Mouse (Mus musculus) left cerebral cortex, adult 9 months (tissue): ENCODE measurements at regions not wholly inside any gene's neighbourhood (a gene's known extent, or its start where the extent isn't known, plus 50 kb on each side); places are given as distances from the start of the nearest gene placed in this dataset.

ENCODE experiments used
- DNase-seq, 2 experiments: peaks; one replicate each; pipeline ENCODE4 v3.0.0; 2022; ENCODE audit warnings: low spot score in 2 of 2

DNA sequence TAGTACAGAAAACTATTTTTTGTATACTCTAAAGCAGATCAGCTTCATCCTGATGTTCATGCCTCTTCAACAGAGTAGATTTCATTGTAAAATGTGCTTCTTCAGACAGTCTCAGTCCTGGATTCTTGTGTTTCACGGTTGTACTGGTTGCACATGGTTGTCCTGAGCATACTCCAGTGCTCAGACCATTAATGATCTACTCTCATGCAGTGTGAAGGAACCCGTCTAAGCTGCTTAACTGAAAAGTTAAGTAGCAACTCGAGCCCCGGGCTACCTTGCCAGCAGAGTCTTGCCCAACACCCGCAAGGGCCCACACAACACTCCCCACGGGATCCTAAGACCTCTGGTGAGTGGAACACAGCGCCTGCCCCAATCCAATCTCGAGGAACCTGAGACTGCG lies 380.3 kb upstream of the Fbxo33 start:
- DNase-seq = no peak

DNA sequence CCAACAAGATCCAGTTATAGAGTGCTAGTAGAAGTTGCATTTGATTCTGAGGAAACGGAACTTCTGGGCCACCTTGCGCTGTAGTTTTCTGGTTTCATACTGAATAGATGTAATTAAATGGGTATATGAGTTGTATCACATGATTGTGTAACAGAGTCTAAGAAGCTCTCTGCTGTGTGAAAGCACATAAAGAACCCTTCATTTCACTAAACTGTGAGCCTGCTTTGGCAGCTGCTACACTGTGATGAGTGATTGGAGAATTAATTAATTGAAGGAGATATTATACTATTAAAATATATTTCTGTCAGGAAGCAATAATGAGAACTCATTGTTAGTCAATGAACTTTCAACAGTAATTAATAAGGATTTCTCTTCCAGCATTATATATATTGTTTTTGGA lies 369.8 kb upstream of the Fbxo33 start:
- no peak for DNase-seq

DNA sequence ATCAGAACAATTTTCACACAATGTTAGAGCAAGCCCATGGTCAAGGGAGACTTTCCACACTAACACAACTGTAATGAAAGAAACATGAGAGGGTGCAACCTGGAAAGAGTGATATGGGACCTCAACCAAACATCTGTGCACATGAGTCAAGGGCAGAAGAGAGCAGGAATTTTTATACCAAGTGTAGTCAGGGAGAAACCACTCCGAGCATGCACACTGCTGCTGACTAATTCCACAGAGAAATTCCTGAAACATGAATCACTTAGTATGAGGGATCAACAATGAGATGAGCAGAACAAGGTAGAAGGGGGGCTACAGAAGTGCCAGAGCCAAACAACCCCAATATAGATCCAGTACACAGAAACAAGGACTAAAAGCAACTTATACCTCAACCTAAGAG lies 363.1 kb upstream of the Fbxo33 start:
- no peak for DNase-seq

DNA sequence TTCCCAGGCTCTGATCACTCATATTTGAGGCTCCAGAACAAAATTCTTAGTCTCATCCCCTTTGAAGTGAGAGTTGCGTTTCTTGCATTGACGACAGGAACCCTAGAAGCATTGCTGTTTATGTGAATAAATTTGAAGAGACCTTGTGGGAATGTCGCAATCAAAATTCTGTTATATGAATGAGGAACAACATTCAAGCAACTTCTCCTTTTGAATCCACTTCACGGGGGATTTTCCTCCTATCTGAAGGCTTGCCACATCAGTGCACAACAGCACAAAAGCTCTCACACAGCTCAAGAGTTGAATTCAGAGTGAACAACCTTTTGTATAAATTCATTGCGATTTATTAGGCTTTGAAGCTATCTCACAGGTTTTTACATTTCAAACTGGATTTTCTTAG lies 360.2 kb upstream of the Fbxo33 start:
- no peak for DNase-seq

DNA sequence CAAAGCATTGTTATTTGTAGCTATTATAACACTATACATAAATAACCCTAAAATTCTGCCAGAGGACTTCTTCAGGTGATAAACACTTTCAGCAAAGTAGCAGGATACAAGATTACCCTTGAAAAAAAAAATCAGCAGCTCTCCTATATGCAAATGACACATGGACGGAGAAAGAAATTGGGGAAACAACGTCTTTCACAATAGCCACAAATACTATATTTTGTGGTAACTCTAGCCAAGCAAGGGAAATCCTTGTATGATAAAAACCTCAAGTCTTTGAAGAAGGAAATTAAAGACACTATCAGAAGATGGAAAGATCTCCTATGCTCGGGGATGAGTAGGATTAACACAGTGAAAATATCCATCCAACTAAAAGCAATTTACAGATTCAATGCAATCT lies 344.4 kb upstream of the Fbxo33 start:
- no peak for DNase-seq

DNA sequence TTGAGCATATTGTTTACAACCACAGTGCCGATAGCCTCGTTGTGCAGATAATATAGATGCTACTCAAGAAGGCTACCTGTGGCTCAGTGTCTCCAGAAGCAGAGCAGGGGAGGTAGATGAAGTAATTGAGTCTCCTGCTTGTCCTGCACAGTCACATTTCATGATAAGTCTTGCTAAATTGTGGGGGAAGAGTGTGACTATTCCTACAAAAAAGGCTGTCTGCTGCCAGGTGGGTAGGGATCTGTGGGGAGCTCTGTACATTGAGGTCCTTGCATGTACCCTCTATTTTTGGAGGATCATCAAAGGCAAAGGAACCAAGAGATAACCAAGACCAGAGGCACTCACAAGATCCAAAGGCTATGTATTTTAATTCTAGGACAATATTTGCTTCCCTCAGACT lies 320.3 kb upstream of the Fbxo33 start:
- peak in 1 of 2 experiments; percentile 16 for DNase-seq

DNA sequence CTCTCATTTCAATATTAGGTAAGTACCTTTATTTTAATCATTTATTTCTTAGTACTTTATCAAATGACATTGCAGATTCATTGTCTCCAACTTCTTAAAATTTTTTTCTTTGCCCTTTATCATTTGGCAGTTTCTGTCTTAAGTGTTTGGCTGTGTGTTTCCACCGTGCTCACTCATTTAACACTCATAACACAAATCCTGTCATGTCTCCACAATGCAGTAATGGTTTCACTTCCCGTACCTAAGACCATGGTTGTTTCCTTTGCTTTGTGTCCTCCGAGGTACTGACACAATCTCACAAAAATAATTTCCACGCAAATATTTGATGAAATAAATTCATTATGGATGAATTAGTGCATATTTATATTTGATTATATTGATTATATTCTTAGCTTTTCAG lies 311.0 kb upstream of the Fbxo33 start:
- DNase-seq = no peak

GRCm38 (mm10) chr12:59523368-59523767 lies 303.8 kb upstream of the Fbxo33 start:
- no peak for DNase-seq

GRCm38 (mm10) chr12:59521946-59522345 lies 302.4 kb upstream of the Fbxo33 start:
- DNase-seq = peak; percentile 15 to 19

- peak in 1 of 2 experiments; percentile 54 for DNase-seq
Measured at GRCm38 (mm10) chr12:59509857-59510256, 290.3 kb upstream of the Fbxo33 start.

GRCm38 (mm10) chr12:59509175-59509574 lies 289.6 kb upstream of the Fbxo33 start:
- DNase-seq = no peak

DNA sequence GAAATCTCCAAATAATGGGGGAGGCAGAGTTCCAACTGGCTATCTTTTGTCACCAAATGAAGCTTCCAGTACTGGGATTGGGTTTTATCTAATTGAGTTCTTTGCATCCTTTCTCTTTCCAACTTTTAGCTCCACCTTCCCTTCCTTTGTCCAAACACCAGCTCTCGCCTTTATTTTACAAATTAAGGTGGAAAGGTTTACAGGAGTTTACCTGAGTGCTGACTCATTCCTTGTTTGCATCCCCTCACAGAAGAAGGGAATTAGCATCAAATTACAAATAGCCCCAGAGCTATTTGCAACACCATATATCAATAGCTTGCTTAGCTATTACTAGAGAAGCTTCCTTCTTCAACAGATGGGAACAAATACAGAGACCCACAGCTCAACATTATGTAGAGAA lies 287.9 kb upstream of the Fbxo33 start:
- DNase-seq = no peak

GRCm38 (mm10) chr12:59497434-59497833 lies 277.9 kb upstream of the Fbxo33 start:
- no peak for DNase-seq

- DNase-seq = no peak
Measured at GRCm38 (mm10) chr12:59488019-59488418, 268.5 kb upstream of the Fbxo33 start.

GRCm38 (mm10) chr12:59487507-59487906 lies 268.0 kb upstream of the Fbxo33 start:
- DNase-seq = no peak

- no peak for DNase-seq
Measured at GRCm38 (mm10) chr12:59460997-59461961, 241.8 kb upstream of the Fbxo33 start.

GRCm38 (mm10) chr12:59456175-59456851 lies 236.8 kb upstream of the Fbxo33 start:
- DNase-seq = no peak

DNA sequence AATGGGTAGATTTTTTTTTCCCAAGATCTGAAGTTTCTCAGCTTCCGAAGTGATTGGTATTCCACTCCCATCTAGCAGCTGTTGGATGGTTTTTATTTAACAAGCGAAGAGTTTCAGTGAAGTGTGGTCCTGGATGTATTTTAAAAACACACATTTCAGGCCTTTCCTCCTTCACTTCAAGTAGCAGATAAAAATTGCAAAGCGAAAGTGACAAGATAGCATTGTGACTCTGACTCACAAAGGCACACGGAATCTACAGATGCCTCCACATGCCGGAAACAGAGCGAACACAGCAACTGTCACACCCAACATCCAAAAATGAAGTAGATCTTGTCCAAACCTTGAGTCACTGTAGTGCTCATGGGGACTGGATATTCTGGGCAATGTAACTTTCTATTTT lies 195.5 kb upstream of the Fbxo33 start:
- peak; percentile 32 to 58 for DNase-seq

DNA sequence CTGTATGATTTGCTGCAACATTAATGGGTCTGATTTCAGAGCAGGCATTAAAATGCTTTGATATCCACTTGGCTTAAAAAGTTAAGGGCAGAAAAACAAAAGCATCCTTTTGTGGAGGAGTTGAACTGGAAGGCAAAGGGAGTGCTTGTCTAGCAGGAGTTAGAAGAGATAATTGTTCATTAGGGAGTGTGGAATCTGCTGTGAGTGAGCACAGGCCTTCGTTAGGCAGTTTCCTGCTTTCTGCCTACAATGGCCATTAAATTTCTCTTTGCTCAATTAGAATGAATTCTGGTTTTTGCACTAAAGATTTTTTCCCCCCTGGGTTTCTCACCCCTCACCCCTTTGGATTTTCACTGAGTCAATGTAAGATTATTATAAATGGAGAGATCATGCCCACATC lies 192.0 kb upstream of the Fbxo33 start:
- DNase-seq = no peak

DNA sequence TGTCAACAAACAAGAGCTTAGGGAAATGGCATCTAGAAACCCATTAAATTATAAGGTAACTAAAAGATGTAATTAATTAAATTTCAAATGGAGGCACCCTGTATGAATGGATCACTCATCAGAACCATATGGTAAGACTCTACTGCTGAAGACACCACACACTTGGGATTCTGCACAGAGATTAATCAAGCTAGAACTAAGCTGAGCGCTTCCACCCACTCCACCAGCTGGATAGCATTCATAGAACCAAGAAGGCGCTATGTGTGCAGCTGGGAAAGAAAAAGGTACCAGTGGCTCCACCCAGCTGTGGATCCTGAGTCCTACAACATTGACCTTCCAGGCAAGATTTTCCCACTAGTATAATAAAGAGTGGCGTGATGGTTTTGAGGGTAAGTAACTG lies 171.6 kb upstream of the Fbxo33 start:
- DNase-seq = no peak

DNA sequence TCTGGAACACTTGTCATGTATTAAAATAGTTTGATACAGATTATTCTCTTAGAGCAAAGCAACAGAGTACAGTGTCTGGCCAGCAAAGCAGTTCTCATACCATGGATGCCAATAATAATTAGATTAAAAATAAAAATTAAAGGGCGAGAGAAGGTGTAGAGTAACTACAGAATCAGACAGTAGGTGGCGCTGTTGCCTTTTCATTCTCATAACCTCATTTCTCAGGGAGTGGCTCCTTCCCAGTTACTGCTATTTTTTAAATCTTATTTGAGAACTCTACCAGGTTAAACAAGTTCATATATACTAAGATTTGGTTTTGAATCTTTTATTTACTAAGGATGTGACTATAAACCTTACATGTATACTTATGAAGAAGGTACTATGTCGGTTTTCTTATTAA lies 163.3 kb upstream of the Fbxo33 start:
- peak in 1 of 2 experiments; percentile 60 for DNase-seq

DNA sequence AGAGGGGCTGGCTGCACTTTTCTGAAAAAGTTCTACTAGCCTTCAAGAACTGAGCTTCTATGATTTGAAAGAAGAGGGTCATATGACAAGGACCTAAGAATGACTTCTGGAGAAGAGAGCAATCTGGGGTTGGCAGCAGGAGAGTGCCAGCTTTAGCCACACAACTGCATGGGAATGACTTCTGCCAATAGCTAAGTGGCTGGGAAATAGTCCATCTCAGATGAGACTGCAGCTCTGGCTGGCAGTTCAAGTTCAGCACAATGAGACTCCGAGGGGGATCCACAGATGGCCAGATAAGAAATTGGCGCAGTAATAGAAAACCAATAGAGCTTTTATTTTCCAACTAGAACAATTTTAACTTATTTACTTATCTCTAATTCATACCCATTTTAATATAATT lies 122.1 kb upstream of the Fbxo33 start:
- no peak for DNase-seq

GRCm38 (mm10) chr12:59330753-59331152 lies 111.2 kb upstream of the Fbxo33 start:
- DNase-seq = no peak
